Mouse (Mus musculus) kidney, embryonic 16.5 days (tissue): Measurements from ENCODE around the gene Sigirr. TPM values are rescaled to one million over a fixed set of nuclear protein-coding genes. Genes with fewer than 3 reads are reported as not detected.

Source experiments
- ATAC-seq: fragments of 200-750 bp; cut with Nextera tagmentation; 2 replicates; pipeline ENCODE4 v1.8.0; 2017; ENCODE audit warnings: moderate TSS enrichment; ENCODE audit not compliant: low FRiP score, low TSS enrichment
- H3K27ac ChIP-seq: fragments of 300-500 bp; sonication (generic); 2 replicates; pipeline ENCODE4 v1.5.1; 2014; ENCODE audit warnings: low read length
- H3K27me3 ChIP-seq: fragments of 300-500 bp; sonication (generic); 2 replicates; pipeline ENCODE4 v1.6.1; 2014; ENCODE audit warnings: low read length, control low read depth, mixed read lengths; ENCODE audit not compliant: insufficient read depth
- H3K36me3 ChIP-seq: fragments of 300-500 bp; sonication (generic); 2 replicates; pipeline ENCODE4 v1.6.1; 2014; ENCODE audit warnings: low read length, control low read depth, mixed read lengths; ENCODE audit not compliant: insufficient read depth
- H3K4me1 ChIP-seq: fragments of 300-500 bp; sonication (generic); 2 replicates; pipeline ENCODE4 v1.6.1; 2014; ENCODE audit warnings: low read length, control low read depth, mixed read lengths; ENCODE audit not compliant: insufficient read depth
- H3K4me2 ChIP-seq: fragments of 300-500 bp; sonication (generic); replicated peaks from 2 replicates; pipeline ENCODE4 v1.6.1; 2014; ENCODE audit warnings: low read depth, low read length
- H3K4me3 ChIP-seq: fragments of 300-500 bp; sonication (generic); 2 replicates; pipeline ENCODE4 v1.5.1; 2014; ENCODE audit warnings: mild to moderate bottlenecking, low read length
- H3K9ac ChIP-seq: fragments of 300-500 bp; sonication (generic); replicated peaks from 2 replicates; pipeline ENCODE4 v1.6.1; 2014; ENCODE audit warnings: low read length
- H3K9me3 ChIP-seq: fragments of 300-500 bp; sonication (generic); 2 replicates; pipeline ENCODE4 v1.6.1; 2016; ENCODE audit warnings: low read length, control low read depth
- WGBS: fragments of 180-500 bp; shearing (Covaris S2); extraction: QIAGEN DNeasy Blood & Tissue Kit; methylation state at CpG from one replicate; pipeline ENCODE4 v1.1.7; 2014; 5-methylcytosine and 5-hydroxymethylcytosine counted together
- polyA plus RNA-seq: library from polyadenylated mRNA; unstranded; fragments of >200 nt; fragmentation: Nextera tagmentation; extraction: Ambion mirVana; gene quantifications from 2 replicates; pipeline ENCODE4 v1.2.1, GENCODE M21; 2015

Sigirr gene
- polyA plus RNA-seq, 1 experiment from 2014 or later, result 45.2 TPM

GRCm38 (mm10) chr7:141064576-141064975 lies 35.8 kb downstream of the Sigirr start:
- H3K36me3 ChIP-seq, result no peaks in the 10 kb centered on the region; the same call in 1 of the 2 replicates
- no peak overlapping the region for H3K9ac ChIP-seq
- no peaks in the 10 kb centered on the region for H3K9me3 ChIP-seq
- WGBS, result 87% methylated on average over 7 of the region's 7 CpGs
- peaks cover 10% of the 10 kb centered on the region; the same call in 1 of the 2 replicates for H3K4me1 ChIP-seq
- no peak for ATAC-seq
- H3K4me3 ChIP-seq, result no peak overlapping the region
- no peak overlapping the region for H3K27ac ChIP-seq
- H3K27me3 ChIP-seq, result no peaks in the 10 kb centered on the region
- H3K4me2 ChIP-seq, result no peak overlapping the region

GRCm38 (mm10) chr7:141064175-141064574 lies 36.2 kb downstream of the Sigirr start:
- H3K4me1 ChIP-seq, result peaks cover 10% of the 10 kb centered on the region; the same call in 1 of the 2 replicates
- ATAC-seq, result no peak
- H3K4me2 ChIP-seq, result no peak overlapping the region
- H3K27me3 ChIP-seq, result no peaks in the 10 kb centered on the region
- H3K4me3 ChIP-seq, result no peak overlapping the region
- H3K9me3 ChIP-seq, result no peaks in the 10 kb centered on the region
- H3K27ac ChIP-seq, result no peak overlapping the region
- H3K9ac ChIP-seq, result no peak overlapping the region
- H3K36me3 ChIP-seq, result no peaks in the 10 kb centered on the region; the same call in 1 of the 2 replicates
- 78% methylated on average over 7 of the region's 7 CpGs for WGBS

GRCm38 (mm10) chr7:141063353-141063752 lies 37.0 kb downstream of the Sigirr start:
- H3K27me3 ChIP-seq, result no peaks in the 10 kb centered on the region
- no peak overlapping the region for H3K4me3 ChIP-seq
- ATAC-seq, result no peak
- H3K9me3 ChIP-seq, result no peaks in the 10 kb centered on the region
- no peak overlapping the region for H3K4me2 ChIP-seq
- WGBS, result 88% methylated on average over 3 of the region's 3 CpGs
- H3K27ac ChIP-seq, result no peak overlapping the region
- no peak overlapping the region for H3K9ac ChIP-seq
- H3K4me1 ChIP-seq, result peaks cover 10% of the 10 kb centered on the region; the same call in 1 of the 2 replicates
- no peaks in the 10 kb centered on the region; the same call in 1 of the 2 replicates for H3K36me3 ChIP-seq

GRCm38 (mm10) chr7:141062525-141062924 lies 37.8 kb downstream of the Sigirr start:
- Histone ChIP-seq H3K36me3 (no peaks in the 10 kb centered on the region; the same call in 1 of the 2 replicates), H3K27ac (no peak overlapping the region), H3K27me3 (no peaks in the 10 kb centered on the region), H3K4me1 (peaks cover 10% of the 10 kb centered on the region; the same call in 1 of the 2 replicates), H3K4me2 (no peak overlapping the region), H3K4me3 (no peak overlapping the region), H3K9ac (no peak overlapping the region), H3K9me3 (no peaks in the 10 kb centered on the region)
- 85% methylated on average over 7 of the region's 7 CpGs for WGBS
- ATAC-seq, result no peak

- Histone ChIP-seq H3K4me1 (peaks cover 10% of the 10 kb centered on the region; the same call in 1 of the 2 replicates), H3K9ac (peak overlapping the region; percentile 77), H3K4me3 (peak overlapping the region; percentile 58), H3K36me3 (no peaks in the 10 kb centered on the region; the same call in 1 of the 2 replicates), H3K27me3 (no peaks in the 10 kb centered on the region), H3K27ac (no peak overlapping the region), H3K4me2 (peak overlapping the region; percentile 90), H3K9me3 (no peaks in the 10 kb centered on the region)
- ATAC-seq, result peak; percentile 54
- under 1% methylated on average over 37 of the region's 37 CpGs for WGBS
Measured at GRCm38 (mm10) chr7:141061269-141061692, 39.1 kb downstream of the Sigirr start.

GRCm38 (mm10) chr7:141060426-141061242 lies 39.7 kb downstream of the Sigirr start, which contains the start of gene B4galnt4:
TSS of gene B4galnt4 (plus strand) at chr7:141061104.
- WGBS, result 1% methylated on average over 71 of the region's 72 CpGs
- ATAC-seq, result peak; percentile 95
- Histone ChIP-seq H3K4me3 (peak within 1 kb of the TSS; percentile 58), H3K27ac (no peak within 1 kb of the TSS), H3K36me3 (no peaks in the 10 kb centered on the region; the same call in 1 of the 2 replicates), H3K27me3 (no peaks in the 10 kb centered on the region), H3K4me2 (peak within 1 kb of the TSS; percentile 90), H3K4me1 (peaks cover 10% of the 10 kb centered on the region; the same call in 1 of the 2 replicates), H3K9me3 (no peaks in the 10 kb centered on the region), H3K9ac (peak within 1 kb of the TSS; percentile 77)

- peak; percentile 19; the same call in 1 of the 2 replicates for ATAC-seq
- Histone ChIP-seq H3K9me3 (no peaks in the 10 kb centered on the region), H3K4me2 (peak overlapping the region; percentile 90), H3K27ac (no peak overlapping the region), H3K36me3 (no peaks in the 10 kb centered on the region), H3K27me3 (no peaks in the 10 kb centered on the region), H3K4me1 (peaks cover 10% of the 10 kb centered on the region; the same call in 1 of the 2 replicates), H3K4me3 (peak overlapping the region; percentile 58), H3K9ac (peak overlapping the region; percentile 77)
- WGBS, result 59% methylated on average over 2 of the region's 2 CpGs
Measured at GRCm38 (mm10) chr7:141059929-141060328, 40.4 kb downstream of the Sigirr start.

GRCm38 (mm10) chr7:141058601-141059341 lies 41.6 kb downstream of the Sigirr start:
- Histone ChIP-seq H3K9me3 (no peaks in the 10 kb centered on the region), H3K27me3 (no peaks in the 10 kb centered on the region), H3K4me1 (peaks cover 10% of the 10 kb centered on the region; the same call in 1 of the 2 replicates), H3K4me3 (no peak overlapping the region), H3K4me2 (no peak overlapping the region), H3K36me3 (no peaks in the 10 kb centered on the region), H3K27ac (no peak overlapping the region), H3K9ac (no peak overlapping the region)
- no peak for ATAC-seq
- 92% methylated on average over 14 of the region's 14 CpGs for WGBS

GRCm38 (mm10) chr7:141057541-141057940 lies 42.8 kb downstream of the Sigirr start:
- no peaks in the 10 kb centered on the region for H3K27me3 ChIP-seq
- 96% methylated on average over 1 of the region's 1 CpGs for WGBS
- ATAC-seq, result no peak
- no peak overlapping the region for H3K4me2 ChIP-seq
- no peak overlapping the region for H3K4me3 ChIP-seq
- H3K27ac ChIP-seq, result no peak overlapping the region
- no peak overlapping the region for H3K9ac ChIP-seq
- no peaks in the 10 kb centered on the region for H3K36me3 ChIP-seq
- no peaks in the 10 kb centered on the region for H3K9me3 ChIP-seq
- H3K4me1 ChIP-seq, result peaks cover 10% of the 10 kb centered on the region; the same call in 1 of the 2 replicates
